Mouse (Mus musculus) midbrain, postnatal 0 days (tissue): ENCODE results near the gene Irf5. TPM values are rescaled to one million over a fixed set of nuclear protein-coding genes. Genes with fewer than 3 reads are reported as not detected.

Experiments
- ATAC-seq: fragments of 200-750 bp; cut with Nextera tagmentation; 2 replicates; pipeline ENCODE4 v1.8.0; 2017; ENCODE audit warnings: moderate number of reproducible peaks, mild to moderate bottlenecking, moderate TSS enrichment, moderate library complexity; ENCODE audit not compliant: low FRiP score
- DNase-seq: peaks from one replicate; pipeline ENCODE4 v3.0.0-alpha.2; 2015; ENCODE audit warnings: low spot score
- H3K27ac ChIP-seq: fragments of 300-500 bp; sonication (generic); 2 replicates; pipeline ENCODE4 v1.5.1; 2014; ENCODE audit warnings: low read depth, mild to moderate bottlenecking, low read length, mixed read lengths
- H3K27me3 ChIP-seq: fragments of 300-500 bp; sonication (generic); 2 replicates; pipeline ENCODE4 v1.6.1; 2014; ENCODE audit warnings: low read length, control low read depth, mixed read lengths; ENCODE audit not compliant: insufficient read depth
- H3K36me3 ChIP-seq: fragments of 300-500 bp; sonication (generic); 2 replicates; pipeline ENCODE4 v1.6.1; 2014; ENCODE audit warnings: low read length, control low read depth, mixed read lengths; ENCODE audit not compliant: insufficient read depth
- H3K4me1 ChIP-seq: fragments of 300-500 bp; sonication (generic); 2 replicates; pipeline ENCODE4 v1.6.1; 2014; ENCODE audit warnings: mild to moderate bottlenecking, control low read depth, antibody characterized with exemption, low read length, mixed read lengths; ENCODE audit not compliant: insufficient read depth
- H3K4me2 ChIP-seq: fragments of 300-500 bp; sonication (generic); 2 replicates; pipeline ENCODE4 v1.6.1; 2014; ENCODE audit warnings: low read depth, mild to moderate bottlenecking, low read length, mixed read lengths; ENCODE audit not compliant: poor library complexity, severe bottlenecking
- H3K4me3 ChIP-seq: fragments of 300-500 bp; sonication (generic); 2 replicates; pipeline ENCODE4 v1.5.1; 2014; ENCODE audit warnings: low read depth, mild to moderate bottlenecking, low read length, moderate library complexity
- H3K9ac ChIP-seq: fragments of 300-500 bp; sonication (generic); replicated peaks from 2 replicates; pipeline ENCODE4 v1.6.1; 2014; ENCODE audit warnings: mild to moderate bottlenecking, low read length, moderate library complexity, mixed read lengths; ENCODE audit not compliant: poor library complexity, severe bottlenecking
- H3K9me3 ChIP-seq: fragments of 300-500 bp; sonication (generic); 2 replicates; pipeline ENCODE4 v1.6.1; 2016; ENCODE audit warnings: low read length, control low read depth
- CTCF ChIP-seq: IDR thresholded peaks from 2 replicates; pipeline ENCODE4 v1.5.1; 2016; ENCODE audit warnings: antibody characterized with exemption, mild to moderate bottlenecking
- WGBS: fragments of 180-500 bp; shearing (Covaris S2); extraction: QIAGEN DNeasy Blood & Tissue Kit; methylation state at CpG from one replicate; pipeline ENCODE4 v1.1.7; 2014; 5-methylcytosine and 5-hydroxymethylcytosine counted together
- polyA plus RNA-seq: library from polyadenylated mRNA; unstranded; fragments of >200 nt; fragmentation: Nextera tagmentation; extraction: Ambion mirVana; gene quantifications from 2 replicates; pipeline ENCODE4 v1.2.1, GENCODE M21; 2015
- total RNA-seq: library from RNA; depleted of rRNA; stranded (reverse); fragments of >200 nt; gene quantifications from 2 replicates; pipeline ENCODE4 v1.2.3, GENCODE M21; 2014

The Irf5 gene
- total and polyA plus RNA-seq, 2 experiments from 2014 or later = 1.7 to 3.2 TPM

- WGBS = 20% methylated on average over 8 of the region's 8 CpGs
- peaks cover 19% of the 10 kb centered on the region; the same call in 1 of the 2 replicates for H3K27me3 ChIP-seq
- ATAC-seq (0 out of 2 replicates have a peak, but pooled peaks have one; percentile 36), DNase-seq (no peak)
- H3K27ac ChIP-seq = no peak overlapping the region
- peak overlapping the region; percentile 47 for H3K4me3 ChIP-seq
- H3K4me2 ChIP-seq = peak overlapping the region; percentile 62
- no peak for TF ChIP-seq CTCF
- no peaks in the 10 kb centered on the region for H3K9me3 ChIP-seq
- H3K36me3 ChIP-seq = no peaks in the 10 kb centered on the region
- H3K4me1 ChIP-seq = no peaks in the 10 kb centered on the region
- H3K9ac ChIP-seq = no peak overlapping the region
Measured at GRCm38 (mm10) chr6:29506834-29507233, 19.6 kb upstream of the Irf5 start.

- H3K27ac ChIP-seq = no peak within 1 kb of the TSS
- peak; percentile 44; the same call in 1 of the 2 replicates for ATAC-seq
- 3% methylated on average over 40 of the region's 47 CpGs for WGBS
- H3K4me2 ChIP-seq = peak within 1 kb of the TSS; percentile 62
- no peaks in the 10 kb centered on the region for H3K9me3 ChIP-seq
- DNase-seq = no peak
- peaks cover under 1% of the 10 kb centered on the region; the same call in 1 of the 2 replicates for H3K4me1 ChIP-seq
- H3K9ac ChIP-seq = peak within 1 kb of the TSS; percentile 50
- H3K4me3 ChIP-seq = peak within 1 kb of the TSS; percentile 47
- no peaks in the 10 kb centered on the region for H3K36me3 ChIP-seq
- no peak for TF ChIP-seq CTCF
- peaks cover 19% of the 10 kb centered on the region; the same call in 1 of the 2 replicates for H3K27me3 ChIP-seq
Measured at GRCm38 (mm10) chr6:29507447-29508309, 18.7 kb upstream of the Irf5 start, which contains the start of gene Kcp. Gene Kcp (minus strand): TSS chr6:29507952.

GRCm38 (mm10) chr6:29509086-29509485 lies 17.3 kb upstream of the Irf5 start:
- ATAC-seq = no peak
- no peak overlapping the region for H3K4me3 ChIP-seq
- WGBS = 52% methylated on average over 2 of the region's 2 CpGs

GRCm38 (mm10) chr6:29513284-29513683 lies 13.1 kb upstream of the Irf5 start:
- Histone ChIP-seq H3K9me3 (no peaks in the 10 kb centered on the region), H3K4me3 (peak overlapping the region; percentile 17; the same call in 1 of the 2 replicates), H3K27me3 (peaks cover 7% of the 10 kb centered on the region; the same call in 1 of the 2 replicates), H3K9ac (no peak overlapping the region), H3K36me3 (no peaks in the 10 kb centered on the region), H3K4me1 (peaks cover 2% of the 10 kb centered on the region; the same call in 1 of the 2 replicates), H3K4me2 (peak overlapping the region; percentile 46), H3K27ac (no peak overlapping the region)
- under 1% methylated on average over 11 of the region's 11 CpGs for WGBS
- DNase-seq (peak; percentile 53), ATAC-seq (peak; percentile 48; the same call in 1 of the 2 replicates)
- no peak for TF ChIP-seq CTCF

More at GRCm38 (mm10) chr6:29509086-29509485, 17.3 kb upstream of the Irf5 start:
- Histone ChIP-seq H3K27me3 (peaks cover 19% of the 10 kb centered on the region; the same call in 1 of the 2 replicates), H3K4me2 (no peak overlapping the region), H3K9me3 (no peaks in the 10 kb centered on the region), H3K9ac (no peak overlapping the region), H3K36me3 (no peaks in the 10 kb centered on the region), H3K27ac (no peak overlapping the region), H3K4me1 (peaks cover 2% of the 10 kb centered on the region; the same call in 1 of the 2 replicates)
- no peak for TF ChIP-seq CTCF
- no peak for DNase-seq

GRCm38 (mm10) chr6:29517139-29517538 lies 9.3 kb upstream of the Irf5 start:
- Histone ChIP-seq H3K36me3 (no peaks in the 10 kb centered on the region), H3K4me1 (peaks cover 2% of the 10 kb centered on the region; the same call in 1 of the 2 replicates), H3K4me3 (no peak overlapping the region), H3K27ac (no peak overlapping the region), H3K9ac (no peak overlapping the region), H3K4me2 (no peak overlapping the region), H3K9me3 (no peaks in the 10 kb centered on the region), H3K27me3 (no peaks in the 10 kb centered on the region)
- 6% methylated on average over 5 of the region's 5 CpGs for WGBS
- peak; percentile 66 for TF ChIP-seq CTCF
- ATAC-seq (no peak), DNase-seq (no peak)
